Mouse (Mus musculus) lung, postnatal 36 days (tissue): Measurements from ENCODE around the gene Map4k5.
A peak's percentile ranks its signal among the peaks of the same experiment; 100 is the strongest.

ENCODE experiments used
- DNase-seq: peaks from one replicate; pipeline ENCODE4 v3.0.0; 2022; ENCODE audit warnings: mixed read lengths

Gene Map4k5

DNA sequence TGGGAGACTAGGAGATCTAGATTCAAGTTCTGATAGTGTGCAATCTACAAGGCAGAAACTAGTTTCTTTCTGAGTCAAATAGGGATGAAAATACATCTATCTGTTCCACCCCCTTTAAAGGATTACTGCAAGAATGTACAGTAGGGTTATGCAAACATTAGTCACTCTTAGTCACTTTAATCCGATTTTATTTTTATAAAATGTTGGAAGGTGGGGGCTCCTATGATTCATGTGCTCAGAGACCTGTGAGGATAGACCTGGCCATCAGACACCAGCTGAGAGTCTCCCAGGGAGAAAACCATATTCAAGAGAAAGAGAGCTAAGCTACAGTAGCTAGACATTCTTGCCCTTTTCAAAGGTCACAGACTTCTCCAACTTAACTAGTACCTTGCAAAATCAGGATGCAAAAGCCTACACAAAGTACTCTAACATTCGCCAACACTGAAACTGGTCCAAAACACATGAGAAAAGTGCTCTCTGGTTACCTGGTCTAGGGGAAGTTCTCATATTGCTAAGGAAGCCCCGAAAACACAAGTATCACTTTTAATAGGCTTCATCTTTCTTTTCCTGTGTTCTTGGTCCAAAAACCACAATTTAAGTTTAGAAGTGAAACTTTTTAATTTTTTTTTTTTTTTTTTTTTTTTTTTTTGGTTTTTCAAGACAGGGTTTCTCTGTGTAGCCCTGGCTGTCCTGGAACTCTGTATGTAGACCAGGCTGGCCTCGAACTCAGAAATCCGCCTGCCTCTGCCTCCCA lies 7.7 kb downstream of the Map4k5 start:
- DNase-seq, result no peak

DNA sequence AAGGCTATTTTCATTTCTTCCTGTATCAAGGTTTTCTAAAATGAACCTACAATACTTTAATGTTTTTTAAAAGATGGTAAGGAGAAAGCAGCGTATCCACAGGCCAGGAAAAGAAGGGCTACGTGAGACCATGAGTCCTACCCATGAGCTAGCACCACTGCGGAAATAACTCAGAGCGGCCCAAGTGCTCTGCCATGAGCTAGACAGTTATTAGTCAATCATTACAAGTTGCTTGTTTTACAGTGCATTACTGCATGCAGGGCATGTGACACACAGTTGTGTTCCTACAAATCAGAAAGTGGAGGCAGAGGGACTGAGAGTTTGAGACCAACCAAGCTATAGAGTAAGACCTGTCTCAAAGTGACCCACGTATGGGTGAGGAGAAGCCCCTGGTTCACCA lies 8.9 kb downstream of the Map4k5 start:
- DNase-seq, result no peak

- no peak for DNase-seq
These were observed 11.6 kb downstream of the Map4k5 start for GRCm38 (mm10) chr12:69881198-69881905.

- peak; percentile 17 for DNase-seq
These were observed 13.3 kb downstream of the Map4k5 start for GRCm38 (mm10) chr12:69879739-69880138.

GRCm38 (mm10) chr12:69879172-69879665 lies 13.8 kb downstream of the Map4k5 start:
- peak; percentile 53 for DNase-seq

GRCm38 (mm10) chr12:69877842-69878363 lies 15.1 kb downstream of the Map4k5 start:
- DNase-seq, result no peak

GRCm38 (mm10) chr12:69871632-69872031 lies 21.4 kb downstream of the Map4k5 start:
- no peak for DNase-seq

GRCm38 (mm10) chr12:69867338-69867737 lies 25.7 kb downstream of the Map4k5 start:
- no peak for DNase-seq

DNA sequence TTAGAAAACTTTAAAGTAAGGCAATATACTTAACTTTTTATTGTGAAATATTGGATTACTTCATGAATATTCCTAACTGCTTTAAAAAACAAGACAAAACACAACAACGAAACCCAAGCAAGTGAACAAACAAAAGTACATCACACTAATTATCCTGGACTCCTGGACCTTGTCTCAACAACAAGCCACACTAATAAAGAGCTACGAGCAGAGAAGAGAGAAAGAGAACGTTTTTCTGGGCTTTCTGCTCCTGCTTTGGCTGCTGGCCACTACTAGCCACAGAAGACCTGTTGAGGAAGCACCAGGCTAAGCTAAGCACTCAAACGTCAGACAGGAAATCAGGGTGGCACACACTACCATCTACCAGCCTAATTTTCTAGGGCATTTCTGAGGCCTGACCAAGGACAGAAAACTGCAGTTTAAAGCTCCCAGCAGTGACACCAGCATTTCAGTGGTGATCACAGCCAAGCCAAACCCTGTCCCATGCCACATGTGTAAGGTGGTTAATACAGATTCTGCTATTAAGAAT lies 28.8 kb downstream of the Map4k5 start:
- no peak for DNase-seq

DNA sequence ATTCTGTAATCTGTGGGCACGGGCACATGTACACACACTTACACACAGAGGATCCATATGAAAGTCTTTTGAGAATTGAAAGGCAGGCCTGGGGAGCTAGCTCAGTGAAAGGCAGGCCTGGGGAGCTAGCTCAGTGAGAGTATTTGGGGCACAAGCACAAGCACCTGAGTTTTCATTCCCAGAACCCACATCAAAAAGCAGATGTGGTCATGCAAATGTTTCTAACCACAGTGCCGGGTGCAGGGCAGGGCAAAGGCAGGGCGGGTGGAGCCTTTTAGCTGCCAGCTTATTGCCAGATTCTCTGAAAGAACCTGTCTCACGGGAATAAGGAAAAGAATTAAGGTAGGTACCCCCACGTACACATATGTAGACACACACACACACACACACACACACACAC lies 29.5 kb downstream of the Map4k5 start:
- peak; percentile 25 for DNase-seq

- no peak for DNase-seq
These were observed 34.2 kb downstream of the Map4k5 start for GRCm38 (mm10) chr12:69858847-69859246.

GRCm38 (mm10) chr12:69857597-69857996 lies 35.4 kb downstream of the Map4k5 start:
- no peak for DNase-seq

- DNase-seq, result no peak
These were observed 36.6 kb downstream of the Map4k5 start for GRCm38 (mm10) chr12:69856398-69856797.

GRCm38 (mm10) chr12:69855641-69856300 lies 37.2 kb downstream of the Map4k5 start:
- no peak for DNase-seq

- no peak for DNase-seq
These were observed 39.1 kb downstream of the Map4k5 start for GRCm38 (mm10) chr12:69853942-69854341.

- DNase-seq, result peak; percentile 13
These were observed 39.6 kb downstream of the Map4k5 start for GRCm38 (mm10) chr12:69853387-69853786.

GRCm38 (mm10) chr12:69852288-69852687 lies 40.7 kb downstream of the Map4k5 start:
- no peak for DNase-seq

DNA sequence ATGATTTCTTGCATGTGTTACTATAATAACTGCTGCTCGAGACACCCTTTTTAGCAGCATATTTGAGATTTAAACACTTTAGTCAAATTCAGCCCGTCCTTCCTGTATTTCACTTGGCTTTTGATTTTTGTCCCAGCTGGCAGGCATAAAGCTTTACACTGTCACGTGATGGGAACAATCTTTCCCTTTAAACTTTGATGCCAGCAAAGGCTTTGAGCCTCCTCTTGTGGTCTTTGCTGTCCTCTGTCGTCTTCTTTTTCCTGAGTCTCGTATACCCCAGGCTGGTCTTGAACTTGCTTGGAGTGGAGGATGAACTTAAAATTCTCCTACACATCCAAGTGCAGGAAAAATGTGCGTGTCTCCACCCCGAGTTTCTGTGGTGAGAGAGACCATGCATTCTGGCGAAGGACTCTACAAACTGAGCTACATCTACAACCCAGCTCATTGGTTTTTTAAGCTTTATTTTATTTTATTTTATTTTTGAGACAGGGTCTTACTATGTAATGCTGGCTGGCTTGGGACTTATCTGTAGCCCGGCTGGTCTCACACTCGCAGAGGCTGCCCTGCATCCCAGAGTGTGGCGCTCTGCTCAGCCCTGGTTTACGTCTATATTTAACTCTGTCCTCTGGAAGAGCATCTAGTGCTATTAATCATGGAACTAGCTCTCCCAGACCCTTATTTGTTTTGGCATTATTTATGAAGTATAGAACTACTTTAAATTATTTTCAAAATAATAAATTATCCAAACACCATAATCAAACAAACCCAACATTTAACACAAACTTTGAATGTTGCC lies 44.7 kb downstream of the Map4k5 start:
- DNase-seq, result no peak

- DNase-seq, result no peak
These were observed 46.5 kb downstream of the Map4k5 start for GRCm38 (mm10) chr12:69846499-69846898.

DNA sequence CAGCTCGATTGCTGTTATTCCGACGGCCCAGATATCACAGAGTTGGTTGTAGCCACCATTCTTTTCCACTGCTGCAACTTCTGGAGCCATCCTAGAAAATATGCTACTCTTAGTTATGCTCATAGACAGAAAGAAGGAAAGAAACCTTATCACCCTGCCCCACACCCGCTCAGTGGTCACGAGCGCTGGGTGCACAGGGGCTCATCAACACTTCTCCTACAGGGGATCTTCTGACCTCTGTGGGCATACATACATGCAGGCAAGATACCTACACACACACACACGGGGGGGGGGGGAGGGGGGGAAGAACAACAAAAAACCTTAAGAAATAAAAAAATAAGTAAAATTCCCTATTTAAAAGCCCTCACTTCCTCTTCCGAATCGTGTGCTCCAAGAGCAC lies 47.3 kb downstream of the Map4k5 start:
- no peak for DNase-seq

DNA sequence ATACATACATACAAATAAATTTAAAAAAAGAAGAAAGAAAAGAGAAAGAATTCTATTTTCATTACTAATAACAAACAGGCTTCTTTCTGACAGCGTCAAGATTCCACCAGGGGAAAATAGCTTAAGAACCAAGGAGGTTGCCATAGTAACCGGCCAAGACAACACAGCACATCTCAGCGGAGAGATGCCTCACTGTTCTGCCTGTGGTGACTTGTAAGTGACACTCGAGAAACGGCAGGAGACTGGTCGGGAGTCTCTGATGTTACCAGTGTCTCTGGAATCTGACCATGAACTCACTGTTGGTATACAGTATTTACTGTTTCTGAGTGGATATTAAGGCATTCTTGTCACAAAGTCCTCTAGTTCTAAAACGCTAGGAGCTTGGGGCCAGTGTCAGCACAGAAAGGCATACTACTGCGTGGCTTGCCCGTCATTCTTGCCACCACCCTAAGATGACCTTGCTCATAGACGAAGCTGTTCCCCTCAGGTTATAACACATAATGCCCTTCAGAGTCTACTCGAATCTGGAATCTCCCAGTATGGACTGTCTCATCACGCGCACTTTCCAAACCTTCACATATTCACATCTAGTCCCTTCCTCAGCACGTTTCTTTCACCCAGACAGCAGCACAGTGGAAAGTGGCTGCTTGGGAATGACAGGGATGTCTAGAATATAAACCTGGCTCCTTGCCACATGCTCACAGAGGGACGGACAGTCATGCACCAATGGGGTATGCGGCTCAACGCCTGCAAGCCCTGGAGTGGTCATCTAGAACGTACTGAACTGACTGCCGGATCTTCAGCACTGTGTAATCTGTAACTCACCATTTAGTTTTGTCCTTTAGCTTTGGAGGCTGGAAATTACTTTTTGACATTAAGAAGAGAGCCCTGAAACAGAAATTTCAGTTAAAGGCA lies 49.2 kb downstream of the Map4k5 start:
- DNase-seq, result no peak
